Mouse (Mus musculus) lung, embryonic 14.5 days (tissue): ENCODE measurements around the gene Ttc23l. TPM values are rescaled to one million over a fixed set of nuclear protein-coding genes. Genes with fewer than 3 reads are reported as not detected.

Experiments
- ATAC-seq: fragments of 200-750 bp; cut with Nextera tagmentation; 2 replicates; pipeline ENCODE4 v1.8.0; 2017; ENCODE audit warnings: mild to moderate bottlenecking, moderate TSS enrichment, moderate library complexity; ENCODE audit not compliant: insufficient read depth
- DNase-seq: peaks from one replicate; pipeline ENCODE4 v3.0.0-alpha.2; 2015
- H3K27ac ChIP-seq: fragments of 300-500 bp; sonication (generic); 2 replicates; pipeline ENCODE4 v1.5.1; 2014; ENCODE audit warnings: low read depth, mild to moderate bottlenecking, moderate library complexity
- H3K27me3 ChIP-seq: fragments of 300-500 bp; sonication (generic); 2 replicates; pipeline ENCODE4 v1.6.1; 2014; ENCODE audit warnings: low read length, control low read depth; ENCODE audit not compliant: insufficient read depth
- H3K36me3 ChIP-seq: fragments of 300-500 bp; sonication (generic); 2 replicates; pipeline ENCODE4 v1.6.1; 2014; ENCODE audit warnings: control low read depth; ENCODE audit not compliant: insufficient read depth
- H3K4me1 ChIP-seq: fragments of 300-500 bp; sonication (generic); 2 replicates; pipeline ENCODE4 v1.6.1; 2014; ENCODE audit warnings: antibody characterized with exemption, control low read depth; ENCODE audit not compliant: insufficient read depth
- H3K4me2 ChIP-seq: fragments of 300-500 bp; sonication (generic); 2 replicates; pipeline ENCODE4 v1.6.1; 2014; ENCODE audit warnings: mild to moderate bottlenecking
- H3K4me3 ChIP-seq: fragments of 300-500 bp; sonication (generic); 2 replicates; pipeline ENCODE4 v1.5.1; 2014; ENCODE audit warnings: low read depth, low read length
- H3K9ac ChIP-seq: fragments of 300-500 bp; sonication (generic); 2 replicates; pipeline ENCODE4 v1.6.1; 2014
- H3K9me3 ChIP-seq: fragments of 300-500 bp; sonication (generic); 2 replicates; pipeline ENCODE4 v1.6.1; 2016; ENCODE audit warnings: low read depth, low read length, control low read depth
- CTCF ChIP-seq: IDR thresholded peaks from 2 replicates; pipeline ENCODE4 v1.5.1; 2016; ENCODE audit warnings: antibody characterized with exemption, low read depth
- WGBS: fragments of 180-500 bp; shearing (Covaris S2); extraction: QIAGEN DNeasy Blood & Tissue Kit; methylation state at CpG from one replicate; pipeline ENCODE4 v1.1.7; 2014; 5-methylcytosine and 5-hydroxymethylcytosine counted together
- polyA plus RNA-seq: library from polyadenylated mRNA; unstranded; fragments of >200 nt; fragmentation: Nextera tagmentation; extraction: Ambion mirVana; gene quantifications from 2 replicates; pipeline ENCODE4 v1.2.1, GENCODE M21; 2014

Gene Ttc23l
- polyA plus RNA-seq, 1 experiment from 2014 or later, result not detected

DNA sequence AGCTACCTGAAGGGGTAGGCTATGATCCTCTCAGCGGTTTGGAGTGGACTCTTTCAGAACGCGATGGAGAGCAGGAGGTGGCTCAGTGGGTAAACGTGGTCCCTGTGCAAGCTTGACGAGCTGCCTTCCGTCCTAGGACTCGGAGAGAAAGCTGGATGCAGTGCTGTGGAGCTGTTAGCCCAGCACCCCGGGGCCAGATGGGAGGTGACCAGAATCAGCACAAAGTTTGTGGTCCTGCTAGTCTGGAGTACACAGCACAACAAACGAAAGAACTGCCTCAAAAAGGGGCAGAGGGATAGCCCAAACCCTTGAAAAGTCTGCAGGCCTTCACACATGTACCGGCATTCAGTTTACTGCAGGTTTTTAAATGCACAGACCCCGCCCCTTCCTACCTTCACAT lies 62.5 kb downstream of the Ttc23l start:
- ATAC-seq (no peak), DNase-seq (no peak)
- Histone ChIP-seq H3K9me3 (no peaks in the 10 kb centered on the region), H3K36me3 (peaks cover 27% of the 10 kb centered on the region), H3K9ac (no peak overlapping the region), H3K27me3 (no peaks in the 10 kb centered on the region), H3K4me1 (no peaks in the 10 kb centered on the region), H3K4me2 (no peak overlapping the region), H3K4me3 (no peak overlapping the region), H3K27ac (no peak overlapping the region)
- TF ChIP-seq CTCF, result no peak
- 89% methylated on average over 11 of the region's 11 CpGs for WGBS

GRCm38 (mm10) chr15:10490101-10490500 lies 68.4 kb downstream of the Ttc23l start:
- H3K27me3 ChIP-seq, result no peaks in the 10 kb centered on the region
- ATAC-seq (no peak), DNase-seq (no peak)
- TF ChIP-seq CTCF, result no peak
- H3K9me3 ChIP-seq, result no peaks in the 10 kb centered on the region
- 90% methylated on average over 5 of the region's 5 CpGs for whole genome bisulfite sequencing
- no peaks in the 10 kb centered on the region for H3K4me1 ChIP-seq
- no peak overlapping the region for H3K27ac ChIP-seq
- peaks cover 21% of the 10 kb centered on the region for H3K36me3 ChIP-seq
- no peak overlapping the region for H3K4me2 ChIP-seq
- no peak overlapping the region for H3K4me3 ChIP-seq
- no peak overlapping the region for H3K9ac ChIP-seq

DNA sequence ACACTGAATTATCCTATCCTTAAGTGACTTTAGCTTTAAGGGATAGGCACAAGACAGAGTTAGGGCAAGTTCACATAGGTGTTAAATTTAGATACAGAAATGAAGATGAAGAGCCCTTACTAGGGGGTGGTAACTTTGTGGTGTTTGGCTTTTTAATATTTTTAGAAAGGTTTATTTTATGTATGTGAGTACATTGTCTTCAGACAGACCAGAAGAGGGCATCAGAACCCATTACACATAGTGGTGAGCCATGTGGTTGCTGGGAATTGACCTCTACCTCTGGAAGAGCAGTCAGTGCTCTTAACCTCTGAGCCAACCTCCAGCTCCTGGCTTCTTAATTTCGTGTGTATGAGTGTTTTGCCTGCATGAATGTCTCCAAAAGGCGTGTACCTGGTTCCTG lies 71.2 kb downstream of the Ttc23l start:
- Histone ChIP-seq H3K9ac (no peak overlapping the region), H3K9me3 (no peaks in the 10 kb centered on the region), H3K36me3 (peaks cover 20% of the 10 kb centered on the region), H3K4me3 (peak overlapping the region; percentile 83), H3K4me1 (no peaks in the 10 kb centered on the region), H3K4me2 (peak overlapping the region; percentile 81), H3K27me3 (no peaks in the 10 kb centered on the region), H3K27ac (no peak overlapping the region)
- TF ChIP-seq CTCF, result no peak
- no peak for ATAC-seq
- WGBS, result 60% methylated on average over 2 of the region's 2 CpGs
- DNase-seq, result no peak

GRCm38 (mm10) chr15:10486365-10486839 lies 72.1 kb downstream of the Ttc23l start:
- no peaks in the 10 kb centered on the region for H3K4me1 ChIP-seq
- peak overlapping the region; percentile 79 for H3K9ac ChIP-seq
- no peak for TF ChIP-seq CTCF
- 1% methylated on average over 18 of the region's 18 CpGs for WGBS
- H3K9me3 ChIP-seq, result no peaks in the 10 kb centered on the region
- ATAC-seq (peak; percentile 64), DNase-seq (peak; percentile 27)
- H3K36me3 ChIP-seq, result peaks cover 21% of the 10 kb centered on the region
- H3K4me3 ChIP-seq, result peak overlapping the region; percentile 83
- peak overlapping the region; percentile 79 for H3K27ac ChIP-seq
- peak overlapping the region; percentile 81 for H3K4me2 ChIP-seq
- H3K27me3 ChIP-seq, result no peaks in the 10 kb centered on the region

- peak; percentile 100 for ATAC-seq
- H3K4me1 ChIP-seq, result no peaks in the 10 kb centered on the region
- peak within 1 kb of the TSS; percentile 79 for H3K27ac ChIP-seq
- H3K9ac ChIP-seq, result peak within 1 kb of the TSS; percentile 79
- H3K36me3 ChIP-seq, result peaks cover 23% of the 10 kb centered on the region
- peak; percentile 98 for DNase-seq
- peak; percentile 6; the same call in 1 of the 2 replicates for TF ChIP-seq CTCF
- peak within 1 kb of the TSS; percentile 87 for H3K4me2 ChIP-seq
- WGBS, result under 1% methylated on average over 58 of the region's 58 CpGs
- H3K27me3 ChIP-seq, result no peaks in the 10 kb centered on the region
- H3K9me3 ChIP-seq, result no peaks in the 10 kb centered on the region
- H3K4me3 ChIP-seq, result peak within 1 kb of the TSS; percentile 83
These were observed 72.7 kb downstream of the Ttc23l start, which contains the start of the genes Brix1 and Rad1 for GRCm38 (mm10) chr15:10485484-10486364. Gene Brix1, minus strand, starts transcription at chr15:10485947. Gene Rad1, plus strand, starts transcription at chr15:10486018.

DNA sequence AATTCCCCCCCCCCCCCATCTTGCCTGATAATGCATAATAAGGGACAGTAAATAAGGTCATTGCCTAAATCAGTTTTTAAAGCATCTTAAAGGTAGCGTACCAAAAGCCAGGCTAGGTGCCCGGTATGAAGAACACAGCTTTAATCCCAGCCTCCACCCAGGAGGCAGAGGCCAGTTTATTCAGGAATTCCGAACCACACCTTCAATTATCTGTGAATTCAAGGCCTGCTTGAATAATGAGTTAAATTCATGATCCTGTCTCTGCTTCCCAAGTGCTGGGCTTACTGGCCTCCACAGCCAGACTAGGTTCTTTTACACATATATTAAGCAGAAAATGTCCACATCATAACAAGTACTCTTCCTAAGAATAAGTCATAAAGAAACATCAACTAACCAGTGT lies 87.5 kb downstream of the Ttc23l start:
- Histone ChIP-seq H3K36me3 (peaks cover 10% of the 10 kb centered on the region), H3K4me2 (peak overlapping the region; percentile 69), H3K27ac (no peak overlapping the region; the same call in 1 of the 2 replicates), H3K4me3 (peak overlapping the region; percentile 80), H3K4me1 (no peaks in the 10 kb centered on the region; the same call in 1 of the 2 replicates), H3K9me3 (no peaks in the 10 kb centered on the region), H3K27me3 (no peaks in the 10 kb centered on the region), H3K9ac (peak overlapping the region; percentile 78)
- TF ChIP-seq CTCF, result no peak
- 16% methylated on average over 3 of the region's 3 CpGs for WGBS
- ATAC-seq (0 out of 2 replicates have a peak, but pooled peaks have one; percentile 1), DNase-seq (peak; percentile 15)
